Comparison of ENCODE assay signal across 19 mouse cellular contexts in genomic region chr11:97160341-97160740, GRCm38 (mm10). TPM values are rescaled to one million over a fixed set of nuclear protein-coding genes. Genes with fewer than 3 reads are reported as not detected.
"Had no signal": no experiment of that assay in that cellular context is flagged by ENCODE, and none has a peak within 500 bp of the region (broad histone marks: within the 10 kb centered on the region; RNA-seq: fewer than 3 reads in every experiment).

No protein-coding gene starts in this region.

- H3K4me2 ChIP-seq: intestine, embryonic 15.5 days; kidney, embryonic 15.5 days; liver, embryonic 13.5 days; lung, embryonic 14.5 days; midbrain, embryonic 12.5 days; neural tube, embryonic 13.5 days; stomach, embryonic 15.5 days had no signal

- ATAC-seq: intestine, embryonic 15.5 days; lung, postnatal 0 days had no signal

- H3K9me3 ChIP-seq: intestine, embryonic 15.5 days; kidney, embryonic 15.5 days; liver, embryonic 13.5 days; midbrain, embryonic 12.5 days; neural tube, embryonic 13.5 days; stomach, embryonic 15.5 days had no signal

- H3K27me3 ChIP-seq: intestine, embryonic 15.5 days; kidney, embryonic 15.5 days; liver, embryonic 13.5 days; midbrain, embryonic 12.5 days; neural tube, embryonic 13.5 days; stomach, embryonic 15.5 days had no signal

- H3K4me1 ChIP-seq: intestine, embryonic 15.5 days; kidney, embryonic 15.5 days; liver, embryonic 13.5 days; midbrain, embryonic 12.5 days; neural tube, embryonic 13.5 days; stomach, embryonic 15.5 days had no signal

- H3K9ac ChIP-seq: intestine, embryonic 15.5 days; kidney, embryonic 15.5 days; liver, embryonic 13.5 days; lung, embryonic 14.5 days; midbrain, embryonic 12.5 days; neural tube, embryonic 13.5 days; stomach, embryonic 15.5 days had no signal

- DNase-seq: kidney, adult 11 months; kidney, adult 8-10 months; kidney, postnatal 10 days; kidney, postnatal 36 days; liver, embryonic 13.5 days; lung, embryonic 14.5 days; retina, postnatal 1 day; right cerebral cortex, postnatal 25 days; spleen, adult 18-20 months; thymus, postnatal 25 days had no signal

- H3K27ac ChIP-seq: intestine, embryonic 15.5 days; kidney, embryonic 15.5 days; liver, embryonic 13.5 days; macrophage; midbrain, embryonic 12.5 days; neural tube, embryonic 13.5 days; stomach, embryonic 15.5 days had no signal

- H3K4me3 ChIP-seq: intestine, embryonic 15.5 days; kidney, embryonic 15.5 days; liver, embryonic 13.5 days; midbrain, embryonic 12.5 days; myocyte; neural tube, embryonic 13.5 days; stomach, embryonic 15.5 days had no signal

RNA-seq across cellular contexts. Expression of gene Tbx21, which starts 45.2 kb away (rescaled TPM):
- polyA plus RNA-seq: limb, embryonic 11.5 days; liver, embryonic 13.5 days; lung, embryonic 14.5 days; myocyte; stomach, embryonic 15.5 days had no signal
